Mouse (Mus musculus) lung, postnatal 0 days (tissue): ENCODE results near the gene Tmem200a. TPM values are rescaled to one million over a fixed set of nuclear protein-coding genes. Genes with fewer than 3 reads are reported as not detected.

ENCODE experiments used
- ATAC-seq: fragments of 200-750 bp; cut with Nextera tagmentation; 2 replicates; pipeline ENCODE4 v1.8.0; 2017; ENCODE audit warnings: moderate library complexity
- DNase-seq: peaks from one replicate; pipeline ENCODE4 v3.0.0-alpha.2; 2016; ENCODE audit warnings: low spot score
- H3K27ac ChIP-seq: fragments of 300-500 bp; sonication (generic); 2 replicates; pipeline ENCODE4 v1.5.1; 2014; ENCODE audit warnings: antibody characterized with exemption, mild to moderate bottlenecking, low read length, mixed read lengths
- H3K27me3 ChIP-seq: fragments of 300-500 bp; sonication (generic); replicated peaks from 2 replicates; pipeline ENCODE4 v1.6.1; 2014; ENCODE audit warnings: low read length, mixed read lengths; ENCODE audit not compliant: insufficient read depth
- H3K36me3 ChIP-seq: fragments of 300-500 bp; sonication (generic); 2 replicates; pipeline ENCODE4 v1.6.1; 2014; ENCODE audit warnings: low read length, mixed read lengths; ENCODE audit not compliant: insufficient read depth
- H3K4me1 ChIP-seq: fragments of 300-500 bp; sonication (generic); 2 replicates; pipeline ENCODE4 v1.6.1; 2014; ENCODE audit warnings: antibody characterized with exemption, low read depth, low read length, mixed read lengths; ENCODE audit not compliant: insufficient read depth
- H3K4me2 ChIP-seq: fragments of 300-500 bp; sonication (generic); replicated peaks from 2 replicates; pipeline ENCODE4 v1.6.1; 2014; ENCODE audit warnings: low read depth, mild to moderate bottlenecking, low read length, moderate library complexity, mixed read lengths
- H3K4me3 ChIP-seq: fragments of 300-500 bp; sonication (generic); 2 replicates; pipeline ENCODE4 v1.5.1; 2014; ENCODE audit warnings: low read depth, low read length
- H3K9ac ChIP-seq: fragments of 300-500 bp; sonication (generic); replicated peaks from 2 replicates; pipeline ENCODE4 v1.6.1; 2014; ENCODE audit warnings: low read depth, mild to moderate bottlenecking
- H3K9me3 ChIP-seq: fragments of 300-500 bp; sonication (generic); 2 replicates; pipeline ENCODE4 v1.6.1; 2016; ENCODE audit warnings: low read length, mixed read lengths
- CTCF ChIP-seq: IDR thresholded peaks from 2 replicates; pipeline ENCODE4 v1.5.1; 2016; ENCODE audit warnings: antibody characterized with exemption, mild to moderate bottlenecking
- EP300 ChIP-seq: IDR thresholded peaks from 2 replicates; pipeline ENCODE4 v1.6.1; 2016; ENCODE audit warnings: antibody characterized with exemption, mild to moderate bottlenecking, control low read depth
- WGBS: fragments of 180-500 bp; shearing (Covaris S2); extraction: QIAGEN DNeasy Blood & Tissue Kit; methylation state at CpG from one replicate; pipeline ENCODE4 v1.1.7; 2014; 5-methylcytosine and 5-hydroxymethylcytosine counted together
- polyA plus RNA-seq: library from polyadenylated mRNA; unstranded; fragments of >200 nt; fragmentation: Nextera tagmentation; extraction: Ambion mirVana; gene quantifications from 2 replicates; pipeline ENCODE4 v1.2.1, GENCODE M21; 2015

Gene Tmem200a
- polyA plus RNA-seq, 1 experiment from 2014 or later, result 2.9 TPM

- Histone ChIP-seq H3K27ac (no peak overlapping the region), H3K4me3 (no peak overlapping the region), H3K4me2 (no peak overlapping the region), H3K9me3 (no peaks in the 10 kb centered on the region), H3K4me1 (no peaks in the 10 kb centered on the region), H3K36me3 (no peaks in the 10 kb centered on the region), H3K27me3 (no peaks in the 10 kb centered on the region), H3K9ac (no peak overlapping the region)
- no peak for DNase-seq
- WGBS, result 60% methylated on average over 3 of the region's 3 CpGs
- TF ChIP-seq EP300 (no peak), CTCF (no peak)
- no peak for ATAC-seq
These were observed 202.0 kb downstream of the Tmem200a start for GRCm38 (mm10) chr10:25876809-25877208.

- no peak overlapping the region for H3K4me3 ChIP-seq
- no peak for TF ChIP-seq EP300
- DNase-seq (no peak), ATAC-seq (no peak)
- no peaks in the 10 kb centered on the region for H3K4me1 ChIP-seq
- WGBS, result 74% methylated on average over 6 of the region's 6 CpGs
- no peak overlapping the region for H3K27ac ChIP-seq
- H3K4me2 ChIP-seq, result no peak overlapping the region
- H3K9ac ChIP-seq, result no peak overlapping the region
- H3K36me3 ChIP-seq, result no peaks in the 10 kb centered on the region
- H3K27me3 ChIP-seq, result no peaks in the 10 kb centered on the region; the same call in 1 of the 2 replicates
- no peaks in the 10 kb centered on the region for H3K9me3 ChIP-seq
These were observed 210.1 kb downstream of the Tmem200a start for GRCm38 (mm10) chr10:25868739-25869138.

Other genes starting within 250 kb of the Tmem200a start
- 0.18 and 0.30 TPM in 2 replicates for gene Gm9767, start 797 bp downstream of the Tmem200a start, polyA plus RNA-seq
- 0.18 and 0.81 TPM in 2 replicates for gene Samd3, start 150.7 kb upstream of the Tmem200a start, polyA plus RNA-seq